In genomic region chr8:110932444-110932843, GRCm38 (mm10) we compare ENCODE assay signal across 2 mouse cellular contexts.
TF ChIP-seq lines count a peak whose summit lies in the region.

No protein-coding gene starts in this region.

TF ChIP-seq in MEL, 35 proteins besides CTCF, POLR2A, EP300 and RAD21 (continued from another document):
- TF ChIP-seq HCFC1 (IDR thresholded peaks at IDR 0.05; ENCODE audit: low read depth, low read length): 0 out of 2 replicates have a peak, but pooled peaks have one; percentile 3

TF ChIP-seq in myocyte, 11 proteins besides CTCF, POLR2A, EP300 and RAD21 (continued from another document):
- TF ChIP-seq E2F4 (IDR thresholded peaks at IDR 0.05; ENCODE audit: insufficient read depth): no peak
- TF ChIP-seq MYOG (IDR thresholded peaks at IDR 0.05; ENCODE audit: control insufficient read depth in 1 of 3, insufficient read depth in 1 of 3, insufficient read length in 2 of 3, low read depth in 2 of 3): peak in 1 of 3 experiments; percentile 13
- TF ChIP-seq MYOD1 (IDR thresholded peaks at IDR 0.05; ENCODE audit: control insufficient read depth in 1 of 3, insufficient read length in 2 of 3, low read depth in 2 of 3): peak; percentile 92 to 95 (median 94)
- TF ChIP-seq POLR2AphosphoS2 (IDR thresholded peaks at IDR 0.05; ENCODE audit: insufficient read length, low read depth): no peak
- TF ChIP-seq CEBPB (IDR thresholded peaks at IDR 0.05; ENCODE audit: insufficient read depth, poor library complexity, severe bottlenecking): no peak
- TF ChIP-seq SRF (IDR thresholded peaks at IDR 0.05; ENCODE audit: control insufficient read depth, insufficient read length, low read depth): no peak
- TF ChIP-seq TCF3 (IDR thresholded peaks at IDR 0.05; ENCODE audit: insufficient read length, low read depth): no peak
TF ChIP-seq in myocyte: peak in this region for 3.
